ENCODE assay signal across 18 mouse cellular contexts in the genomic region with DNA sequence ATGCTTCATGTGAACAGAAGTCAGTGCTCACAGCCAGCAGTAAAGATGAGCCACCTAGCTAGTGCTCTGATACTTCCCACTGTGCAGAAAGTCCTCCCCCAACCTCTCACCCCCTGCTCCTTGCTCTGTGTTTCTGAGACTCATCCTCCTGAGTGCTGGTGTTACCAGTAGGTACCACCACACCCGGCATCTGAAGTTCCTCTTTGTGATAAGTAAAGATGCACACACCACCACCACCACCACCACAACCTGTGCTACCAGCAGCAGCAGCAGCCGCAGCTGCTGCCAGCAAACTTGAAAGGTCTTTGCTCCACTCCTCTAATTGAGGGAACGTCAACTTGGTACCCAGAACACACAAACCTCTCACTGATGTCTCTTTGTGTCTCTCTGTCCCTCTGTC. TPM values are rescaled to one million over a fixed set of nuclear protein-coding genes. Genes with fewer than 3 reads are reported as not detected.
A peak's percentile ranks its signal among the peaks of the same experiment; 100 is the strongest.
DNase-seq lines count a peak whose midpoint lies in the region; ATAC-seq lines count a peak whose summit lies in the region.
"Had no signal": no experiment of that assay in that cellular context is flagged by ENCODE, and none has a peak within 500 bp of the region (broad histone marks: within the 10 kb centered on the region; RNA-seq: fewer than 3 reads in every experiment).

No protein-coding gene starts in this region.

- peak; percentile 29 for DNase-seq in heart, adult 11 months
- no peak for DNase-seq in heart, adult 9 months (ENCODE audit: low spot score in 2 of 2)
- DNase-seq in thymus, postnatal 14 days = peak; percentile 44
- no peak for DNase-seq in cerebellum, adult 9-10 months
- no peak for DNase-seq in left cerebral cortex, adult 9 months (ENCODE audit: low spot score in 2 of 2)
- DNase-seq in adrenal gland, postnatal 4 days (ENCODE audit: low spot score in 2 of 2) = no peak
- DNase-seq: adrenal gland, postnatal 14 days; B cell, adult 2 months; cerebellum, adult 18-20 months; cerebellum, postnatal 14 days; forebrain, postnatal 0 days; gastrocnemius, adult 2 months; gastrocnemius, postnatal 25 days; heart, adult 18-20 months; heart, postnatal 14 days had no signal

- peak; percentile 51 for ATAC-seq in megakaryocyte, adult 5-6 weeks (ENCODE audit: poor library complexity, severe bottlenecking)
- ATAC-seq: CD4-positive, CD25-positive, alpha-beta regulatory T cell, adult 4 months; forebrain, postnatal 0 days had no signal

RNA-seq across cellular contexts. Expression of a gene that starts 13.1 kb away (rescaled TPM):
- total RNA-seq in megakaryocyte, adult 5-6 weeks (2015) = not detected in 2 replicates
- 0.44 TPM in 1 of 2 replicates, not detected in the other for total RNA-seq in megakaryocyte, adult 5-6 weeks (2017)
- total RNA-seq in adrenal gland, postnatal 4 days (2021) = not detected
- total RNA-seq: adrenal gland, postnatal 14 days; gastrocnemius, adult 2 months; gastrocnemius, postnatal 25 days; MEL had no signal

RNA-seq across cellular contexts. Expression of a gene that starts 43.0 kb away (rescaled TPM):
- not detected in 2 replicates for total RNA-seq in megakaryocyte, adult 5-6 weeks (2015)
- not detected in 2 replicates for total RNA-seq in megakaryocyte, adult 5-6 weeks (2017)
- not detected for total RNA-seq in adrenal gland, postnatal 4 days (2021)
- total RNA-seq: adrenal gland, postnatal 14 days; forebrain, postnatal 0 days; gastrocnemius, postnatal 25 days; heart, adult 18-20 months; heart, postnatal 14 days; MEL had no signal

Comparison
In these comparisons a context has a peak if more than half of its experiments do, and no peak if none do; other contexts are left out.
1. DNase-seq: peak in heart, adult 11 months (single experiment) and thymus, postnatal 14 days (single experiment); none in heart, adult 9 months (0 of 2), cerebellum, adult 9-10 months (single experiment), left cerebral cortex, adult 9 months (0 of 2) and adrenal gland, postnatal 4 days (0 of 2).